Mouse (Mus musculus): ENCODE measurements around the gene Shb.
"Not testable (repeated sequence)": the region's sequence is repeated elsewhere in the genome, so short reads cannot be mapped to it uniquely, and the experiment has no call there.

The Shb gene

GRCm38 (mm10) chr4:45393658-45394057 lies 138.6 kb downstream of the Shb start:
- DNase-seq (ENCODE audit: low spot score): no peak

- DNase-seq (ENCODE audit: low spot score): no peak
Measured at GRCm38 (mm10) chr4:45392994-45393393, 139.3 kb downstream of the Shb start.

- no peak for DNase-seq (ENCODE audit: low spot score)
Measured at GRCm38 (mm10) chr4:45392572-45392971, 139.7 kb downstream of the Shb start.

GRCm38 (mm10) chr4:45392099-45392498 lies 140.2 kb downstream of the Shb start:
- no peak for DNase-seq (ENCODE audit: low spot score)

GRCm38 (mm10) chr4:45387296-45387695 lies 145.0 kb downstream of the Shb start:
- not testable (repeated sequence) for DNase-seq (ENCODE audit: low spot score)

- not testable (repeated sequence) for DNase-seq (ENCODE audit: low spot score)
Measured at GRCm38 (mm10) chr4:45382133-45382532, 150.1 kb downstream of the Shb start.

- DNase-seq (ENCODE audit: low spot score): not testable (repeated sequence)
Measured at GRCm38 (mm10) chr4:45380903-45381580, 151.2 kb downstream of the Shb start.

- DNase-seq (ENCODE audit: low spot score): no peak
Measured at GRCm38 (mm10) chr4:45376573-45376972, 155.7 kb downstream of the Shb start.

GRCm38 (mm10) chr4:45374879-45375278 lies 157.4 kb downstream of the Shb start:
- no peak for DNase-seq (ENCODE audit: low spot score)
